Mouse (Mus musculus): ENCODE measurements around the gene Mog. TPM values are rescaled to one million over a fixed set of nuclear protein-coding genes. Genes with fewer than 3 reads are reported as not detected.

Gene Mog
- polyA plus RNA-seq (2016; fragmentation: Nextera tagmentation; extraction: Ambion mirVana): 0.08 and 0.20 TPM in 2 replicates

GRCm38 (mm10) chr17:37022628-37023576 lies at the start of gene Mog:
Mog (minus strand) TSS chr17:37023398.
- DNase-seq (ENCODE audit: low spot score): no peak
- Histone ChIP-seq H3K36me3 (no peaks in the 10 kb centered on the region), H3K27me3 (ENCODE audit: low read depth, poor library complexity, severe bottlenecking) (no peaks in the 10 kb centered on the region), H3K27ac (no peak within 1 kb of the TSS), H3K4me1 (no peaks in the 10 kb centered on the region), H3K4me3 (no peak within 1 kb of the TSS), H3K9me3 (replicated peaks) (no peaks in the 10 kb centered on the region)
- WGBS: 71% methylated on average over 9 of the region's 9 CpGs

- peaks cover 90% of the 10 kb centered on the region for H3K36me3 ChIP-seq
Measured at GRCm38 (mm10) chr17:37072730-37073276, 49.6 kb upstream of the Mog start.

GRCm38 (mm10) chr17:37072080-37072729 lies 49.0 kb upstream of the Mog start:
- H3K4me1 ChIP-seq: no peaks in the 10 kb centered on the region
- H3K36me3 ChIP-seq: peaks cover 96% of the 10 kb centered on the region
- no peak overlapping the region for H3K27ac ChIP-seq
- no peaks in the 10 kb centered on the region for H3K9me3 ChIP-seq (replicated peaks)
- DNase-seq (ENCODE audit: low spot score): no peak
- WGBS: 84% methylated on average over 12 of the region's 12 CpGs
- H3K27me3 ChIP-seq (ENCODE audit: low read depth, poor library complexity, severe bottlenecking): no peaks in the 10 kb centered on the region
- no peak overlapping the region for H3K4me3 ChIP-seq

More at GRCm38 (mm10) chr17:37072730-37073276, 49.6 kb upstream of the Mog start:
- Histone ChIP-seq H3K27ac (no peak overlapping the region), H3K4me3 (no peak overlapping the region), H3K27me3 (ENCODE audit: low read depth, poor library complexity, severe bottlenecking) (no peaks in the 10 kb centered on the region), H3K9me3 (replicated peaks) (no peaks in the 10 kb centered on the region), H3K4me1 (no peaks in the 10 kb centered on the region)
- WGBS: 67% methylated on average over 11 of the region's 11 CpGs
- DNase-seq (ENCODE audit: low spot score): no peak

GRCm38 (mm10) chr17:37070121-37070520 lies 46.9 kb upstream of the Mog start:
- no peak overlapping the region for H3K4me3 ChIP-seq
- no peaks in the 10 kb centered on the region for H3K4me1 ChIP-seq
- no peak for DNase-seq (ENCODE audit: low spot score)
- no peak overlapping the region for H3K27ac ChIP-seq
- H3K9me3 ChIP-seq (replicated peaks): no peaks in the 10 kb centered on the region
- peaks cover 99% of the 10 kb centered on the region for H3K36me3 ChIP-seq
- H3K27me3 ChIP-seq (ENCODE audit: low read depth, poor library complexity, severe bottlenecking): no peaks in the 10 kb centered on the region
- 85% methylated on average over 8 of the region's 8 CpGs for WGBS

- H3K36me3 ChIP-seq: peaks cover 99% of the 10 kb centered on the region
- WGBS: 92% methylated on average over 1 of the region's 1 CpGs
- no peak for DNase-seq (ENCODE audit: low spot score)
- no peaks in the 10 kb centered on the region for H3K27me3 ChIP-seq (ENCODE audit: low read depth, poor library complexity, severe bottlenecking)
- H3K27ac ChIP-seq: no peak overlapping the region
- no peaks in the 10 kb centered on the region for H3K4me1 ChIP-seq
- H3K4me3 ChIP-seq: no peak overlapping the region
- H3K9me3 ChIP-seq (replicated peaks): no peaks in the 10 kb centered on the region
Measured at GRCm38 (mm10) chr17:37067861-37068260, 44.7 kb upstream of the Mog start.

- H3K36me3 ChIP-seq: peaks cover 99% of the 10 kb centered on the region
- no peak overlapping the region for H3K4me3 ChIP-seq
- H3K4me1 ChIP-seq: no peaks in the 10 kb centered on the region
- H3K9me3 ChIP-seq (replicated peaks): no peaks in the 10 kb centered on the region
- no peaks in the 10 kb centered on the region for H3K27me3 ChIP-seq (ENCODE audit: low read depth, poor library complexity, severe bottlenecking)
- no peak overlapping the region for H3K27ac ChIP-seq
- no peak for DNase-seq (ENCODE audit: low spot score)
- WGBS: 95% methylated on average over 2 of the region's 2 CpGs
Measured at GRCm38 (mm10) chr17:37065993-37066392, 42.8 kb upstream of the Mog start.

GRCm38 (mm10) chr17:37063686-37064495 lies 40.7 kb upstream of the Mog start:
- Histone ChIP-seq H3K9me3 (replicated peaks) (no peaks in the 10 kb centered on the region), H3K27me3 (ENCODE audit: low read depth, poor library complexity, severe bottlenecking) (no peaks in the 10 kb centered on the region), H3K27ac (no peak overlapping the region), H3K4me3 (no peak overlapping the region), H3K36me3 (peaks cover 98% of the 10 kb centered on the region), H3K4me1 (no peaks in the 10 kb centered on the region)
- 89% methylated on average over 11 of the region's 11 CpGs for WGBS
- DNase-seq (ENCODE audit: low spot score): no peak

GRCm38 (mm10) chr17:37063063-37063462 lies 39.9 kb upstream of the Mog start:
- peaks cover 98% of the 10 kb centered on the region for H3K36me3 ChIP-seq
- WGBS: 79% methylated on average over 10 of the region's 10 CpGs
- H3K27ac ChIP-seq: no peak overlapping the region
- no peaks in the 10 kb centered on the region for H3K27me3 ChIP-seq (ENCODE audit: low read depth, poor library complexity, severe bottlenecking)
- H3K4me1 ChIP-seq: no peaks in the 10 kb centered on the region
- no peak for DNase-seq (ENCODE audit: low spot score)
- no peak overlapping the region for H3K4me3 ChIP-seq
- no peaks in the 10 kb centered on the region for H3K9me3 ChIP-seq (replicated peaks)

- no peak overlapping the region for H3K4me3 ChIP-seq
- 92% methylated on average over 10 of the region's 10 CpGs for WGBS
- H3K36me3 ChIP-seq: peaks cover 97% of the 10 kb centered on the region
- DNase-seq (ENCODE audit: low spot score): no peak
- no peaks in the 10 kb centered on the region for H3K27me3 ChIP-seq (ENCODE audit: low read depth, poor library complexity, severe bottlenecking)
- H3K4me1 ChIP-seq: no peaks in the 10 kb centered on the region
- no peak overlapping the region for H3K27ac ChIP-seq
- H3K9me3 ChIP-seq (replicated peaks): no peaks in the 10 kb centered on the region
Measured at GRCm38 (mm10) chr17:37062101-37062641, 39.0 kb upstream of the Mog start.

- Histone ChIP-seq H3K27me3 (ENCODE audit: low read depth, poor library complexity, severe bottlenecking) (no peaks in the 10 kb centered on the region), H3K27ac (no peak overlapping the region), H3K4me3 (no peak overlapping the region), H3K36me3 (peaks cover 97% of the 10 kb centered on the region), H3K9me3 (replicated peaks) (no peaks in the 10 kb centered on the region), H3K4me1 (no peaks in the 10 kb centered on the region)
- DNase-seq (ENCODE audit: low spot score): no peak
- WGBS: 93% methylated on average over 3 of the region's 3 CpGs
Measured at GRCm38 (mm10) chr17:37061435-37061834, 38.2 kb upstream of the Mog start.

GRCm38 (mm10) chr17:37056957-37057356 lies 33.8 kb upstream of the Mog start:
- WGBS: 93% methylated on average over 6 of the region's 6 CpGs
- Histone ChIP-seq H3K9me3 (replicated peaks) (no peaks in the 10 kb centered on the region), H3K27ac (no peak overlapping the region), H3K36me3 (peaks cover 86% of the 10 kb centered on the region), H3K27me3 (ENCODE audit: low read depth, poor library complexity, severe bottlenecking) (no peaks in the 10 kb centered on the region), H3K4me1 (peaks cover 10% of the 10 kb centered on the region), H3K4me3 (no peak overlapping the region)
- DNase-seq (ENCODE audit: low spot score): no peak

- WGBS: 52% methylated on average over 4 of the region's 4 CpGs
Measured at GRCm38 (mm10) chr17:37051745-37052144, 28.5 kb upstream of the Mog start.

More at GRCm38 (mm10) chr17:37051745-37052144, 28.5 kb upstream of the Mog start:
- Histone ChIP-seq H3K4me1 (peaks cover 43% of the 10 kb centered on the region), H3K27me3 (ENCODE audit: low read depth, poor library complexity, severe bottlenecking) (peaks cover 29% of the 10 kb centered on the region), H3K27ac (no peak overlapping the region), H3K9me3 (replicated peaks) (no peaks in the 10 kb centered on the region), H3K36me3 (peaks cover 36% of the 10 kb centered on the region), H3K4me3 (no peak overlapping the region)
- DNase-seq (ENCODE audit: low spot score): no peak
